Mouse (Mus musculus) limb, embryonic 12.5 days (tissue): ENCODE data around the gene Retreg1. TPM values are rescaled to one million over a fixed set of nuclear protein-coding genes. Genes with fewer than 3 reads are reported as not detected.
A peak's percentile ranks its signal among the peaks of the same experiment; 100 is the strongest.

ENCODE experiments used
- ATAC-seq: fragments of 200-750 bp; cut with Nextera tagmentation; 2 replicates; pipeline ENCODE4 v1.8.0; 2017; ENCODE audit warnings: low read depth, moderate TSS enrichment; ENCODE audit not compliant: insufficient number of reproducible peaks, insufficient read depth, low FRiP score, low TSS enrichment
- H3K27ac ChIP-seq: fragments of 300-500 bp; sonication (generic); 2 replicates; pipeline ENCODE4 v1.5.1; 2016; ENCODE audit warnings: mild to moderate bottlenecking, moderate library complexity
- H3K27me3 ChIP-seq: fragments of 300-500 bp; sonication (generic); 2 replicates; pipeline ENCODE4 v1.6.1; 2016; ENCODE audit warnings: mild to moderate bottlenecking, moderate library complexity
- H3K36me3 ChIP-seq: fragments of 300-500 bp; sonication (generic); 2 replicates; pipeline ENCODE4 v1.6.1; 2016; ENCODE audit warnings: mild to moderate bottlenecking, moderate library complexity
- H3K4me1 ChIP-seq: fragments of 300-500 bp; sonication (generic); replicated peaks from 2 replicates; pipeline ENCODE4 v1.6.1; 2016
- H3K4me2 ChIP-seq: fragments of 300-500 bp; sonication (generic); 2 replicates; pipeline ENCODE4 v1.6.1; 2016; ENCODE audit warnings: mild to moderate bottlenecking, moderate library complexity
- H3K4me3 ChIP-seq: fragments of 300-500 bp; sonication (generic); replicated peaks from 2 replicates; pipeline ENCODE4 v1.5.1; 2016; ENCODE audit warnings: mild to moderate bottlenecking
- H3K9ac ChIP-seq: fragments of 300-500 bp; sonication (generic); replicated peaks from 2 replicates; pipeline ENCODE4 v1.6.1; 2016; ENCODE audit warnings: mild to moderate bottlenecking, moderate library complexity
- H3K9me3 ChIP-seq: fragments of 300-500 bp; sonication (generic); 2 replicates; pipeline ENCODE4 v1.6.1; 2016; ENCODE audit warnings: mild to moderate bottlenecking, moderate library complexity
- WGBS: fragments of 180-500 bp; shearing (Covaris S2); methylation state at CpG from one replicate; pipeline ENCODE4 v1.1.7; 2016; 5-methylcytosine and 5-hydroxymethylcytosine counted together
- polyA plus RNA-seq: library from polyadenylated mRNA; unstranded; fragments of >200 nt; fragmentation: Nextera tagmentation; extraction: Ambion mirVana; gene quantifications from 2 replicates; pipeline ENCODE4 v1.2.1, GENCODE M21; 2016

Gene Retreg1
- polyA plus RNA-seq, 1 experiment from 2014 or later: 3.4 TPM

GRCm38 (mm10) chr15:25834282-25834681 lies 8.7 kb upstream of the Retreg1 start:
- H3K4me1 ChIP-seq: no peaks in the 10 kb centered on the region
- H3K4me3 ChIP-seq: no peak overlapping the region
- no peak overlapping the region for H3K27ac ChIP-seq
- no peaks in the 10 kb centered on the region for H3K36me3 ChIP-seq
- no peaks in the 10 kb centered on the region for H3K27me3 ChIP-seq
- 0 out of 2 replicates have a peak, but pooled peaks cover 5% of the 10 kb centered on the region for H3K9me3 ChIP-seq
- H3K9ac ChIP-seq: no peak overlapping the region
- 64% methylated on average over 2 of the region's 2 CpGs for WGBS
- ATAC-seq: no peak
- H3K4me2 ChIP-seq: no peak overlapping the region

- 87% methylated on average over 17 of the region's 17 CpGs for WGBS
- no peak overlapping the region for H3K9ac ChIP-seq
Measured at GRCm38 (mm10) chr15:25834920-25835674, 7.9 kb upstream of the Retreg1 start.

GRCm38 (mm10) chr15:25842462-25843085 lies 406 bp upstream of the Retreg1 start:
- Histone ChIP-seq H3K9me3 (0 out of 2 replicates have a peak, but pooled peaks cover 1% of the 10 kb centered on the region), H3K4me2 (peak overlapping the region; percentile 93), H3K4me3 (peak overlapping the region; percentile 73), H3K9ac (peak overlapping the region; percentile 76), H3K27ac (no peak overlapping the region), H3K27me3 (peaks cover 31% of the 10 kb centered on the region), H3K4me1 (peaks cover 9% of the 10 kb centered on the region), H3K36me3 (no peaks in the 10 kb centered on the region)
- peak; percentile 69; the same call in 1 of the 2 replicates for ATAC-seq
- 14% methylated on average over 16 of the region's 16 CpGs for WGBS

More at GRCm38 (mm10) chr15:25834920-25835674, 7.9 kb upstream of the Retreg1 start:
- ATAC-seq: no peak
- Histone ChIP-seq H3K4me2 (no peak overlapping the region), H3K27ac (no peak overlapping the region), H3K36me3 (no peaks in the 10 kb centered on the region), H3K4me3 (no peak overlapping the region), H3K27me3 (no peaks in the 10 kb centered on the region), H3K9me3 (0 out of 2 replicates have a peak, but pooled peaks cover 5% of the 10 kb centered on the region), H3K4me1 (no peaks in the 10 kb centered on the region)

- Histone ChIP-seq H3K9me3 (no peaks in the 10 kb centered on the region), H3K9ac (no peak overlapping the region), H3K4me1 (peaks cover 9% of the 10 kb centered on the region), H3K27ac (no peak overlapping the region), H3K36me3 (no peaks in the 10 kb centered on the region), H3K4me2 (peak overlapping the region; percentile 93), H3K27me3 (peaks cover 31% of the 10 kb centered on the region), H3K4me3 (peak overlapping the region; percentile 73)
- 11% methylated on average over 11 of the region's 11 CpGs for WGBS
- ATAC-seq: no peak
Measured at GRCm38 (mm10) chr15:25844013-25844570, 1.1 kb downstream of the Retreg1 start.

- ATAC-seq: no peak
- peaks cover 31% of the 10 kb centered on the region for H3K27me3 ChIP-seq
- no peaks in the 10 kb centered on the region for H3K9me3 ChIP-seq
- no peak overlapping the region for H3K9ac ChIP-seq
- 51% methylated on average over 4 of the region's 4 CpGs for WGBS
- no peaks in the 10 kb centered on the region for H3K36me3 ChIP-seq
- no peak overlapping the region for H3K4me3 ChIP-seq
- peaks cover 9% of the 10 kb centered on the region for H3K4me1 ChIP-seq
- H3K27ac ChIP-seq: no peak overlapping the region
- H3K4me2 ChIP-seq: no peak overlapping the region
Measured at GRCm38 (mm10) chr15:25844771-25845170, 1.8 kb downstream of the Retreg1 start.

- peaks cover 9% of the 10 kb centered on the region for H3K4me1 ChIP-seq
- H3K27me3 ChIP-seq: peaks cover 14% of the 10 kb centered on the region
- H3K36me3 ChIP-seq: no peaks in the 10 kb centered on the region
- no peak for ATAC-seq
- H3K4me2 ChIP-seq: no peak overlapping the region
- no peaks in the 10 kb centered on the region for H3K9me3 ChIP-seq
- H3K9ac ChIP-seq: no peak overlapping the region
- H3K27ac ChIP-seq: no peak overlapping the region
- 84% methylated on average over 1 of the region's 1 CpGs for WGBS
- H3K4me3 ChIP-seq: no peak overlapping the region
Measured at GRCm38 (mm10) chr15:25847576-25848168, 4.7 kb downstream of the Retreg1 start.

GRCm38 (mm10) chr15:25850552-25850951 lies 7.6 kb downstream of the Retreg1 start:
- ATAC-seq: no peak
- H3K9ac ChIP-seq: no peak overlapping the region
- H3K36me3 ChIP-seq: no peaks in the 10 kb centered on the region
- no peak overlapping the region for H3K27ac ChIP-seq
- no peaks in the 10 kb centered on the region for H3K9me3 ChIP-seq
- H3K4me3 ChIP-seq: no peak overlapping the region
- H3K27me3 ChIP-seq: no peaks in the 10 kb centered on the region
- 71% methylated on average over 11 of the region's 11 CpGs for WGBS
- H3K4me2 ChIP-seq: no peak overlapping the region
- H3K4me1 ChIP-seq: peaks cover 14% of the 10 kb centered on the region

- Histone ChIP-seq H3K4me1 (peaks cover 19% of the 10 kb centered on the region), H3K9ac (no peak overlapping the region), H3K36me3 (no peaks in the 10 kb centered on the region), H3K27ac (no peak overlapping the region), H3K27me3 (no peaks in the 10 kb centered on the region), H3K9me3 (no peaks in the 10 kb centered on the region), H3K4me3 (no peak overlapping the region), H3K4me2 (no peak overlapping the region)
- 65% methylated on average over 18 of the region's 18 CpGs for WGBS
- no peak for ATAC-seq
Measured at GRCm38 (mm10) chr15:25854270-25854904, 11.4 kb downstream of the Retreg1 start.

- no peak overlapping the region for H3K4me2 ChIP-seq
- H3K4me3 ChIP-seq: no peak overlapping the region
- WGBS: 62% methylated on average over 10 of the region's 12 CpGs
- no peak overlapping the region for H3K27ac ChIP-seq
- no peaks in the 10 kb centered on the region for H3K9me3 ChIP-seq
- no peaks in the 10 kb centered on the region for H3K36me3 ChIP-seq
- no peak overlapping the region for H3K9ac ChIP-seq
- H3K4me1 ChIP-seq: peaks cover 19% of the 10 kb centered on the region
- H3K27me3 ChIP-seq: no peaks in the 10 kb centered on the region
- ATAC-seq: no peak
Measured at GRCm38 (mm10) chr15:25858611-25859058, 15.7 kb downstream of the Retreg1 start.

GRCm38 (mm10) chr15:25859469-25859868 lies 16.5 kb downstream of the Retreg1 start:
- no peak overlapping the region for H3K9ac ChIP-seq
- no peaks in the 10 kb centered on the region for H3K27me3 ChIP-seq
- H3K27ac ChIP-seq: no peak overlapping the region
- peaks cover 13% of the 10 kb centered on the region for H3K4me1 ChIP-seq
- no peaks in the 10 kb centered on the region for H3K9me3 ChIP-seq
- 66% methylated on average over 3 of the region's 3 CpGs for WGBS
- ATAC-seq: no peak
- H3K4me2 ChIP-seq: no peak overlapping the region
- H3K4me3 ChIP-seq: no peak overlapping the region
- no peaks in the 10 kb centered on the region for H3K36me3 ChIP-seq

GRCm38 (mm10) chr15:25861900-25862299 lies 18.9 kb downstream of the Retreg1 start:
- 84% methylated on average over 7 of the region's 7 CpGs for WGBS
- Histone ChIP-seq H3K27me3 (no peaks in the 10 kb centered on the region), H3K4me1 (0 out of 2 replicates have a peak, but pooled peaks cover 5% of the 10 kb centered on the region), H3K9me3 (no peaks in the 10 kb centered on the region), H3K36me3 (no peaks in the 10 kb centered on the region), H3K4me3 (no peak overlapping the region), H3K9ac (no peak overlapping the region), H3K27ac (no peak overlapping the region), H3K4me2 (no peak overlapping the region)
- ATAC-seq: no peak
